Mouse (Mus musculus) heart, adult 2 months (tissue): ENCODE measurements at regions not wholly inside any gene's neighbourhood (a gene's known extent, or its start where the extent isn't known, plus 50 kb on each side); places are given as distances from the start of the nearest gene placed in this dataset.

ENCODE experiments used
- CTCF ChIP-seq: fragments of 200-600 bp; IDR thresholded peaks from 2 replicates; pipeline ENCODE4 v1.8.1; 2022; ENCODE audit warnings: antibody characterized with exemption, mild to moderate bottlenecking, moderate library complexity
- EP300 ChIP-seq: fragments of 200-500 bp; IDR thresholded peaks from 2 replicates; pipeline ENCODE4 v1.6.1; 2011; ENCODE audit warnings: low read depth, low read length, control low read depth; ENCODE audit not compliant: insufficient read depth
- POLR2A ChIP-seq: fragments of 200-500 bp; IDR thresholded peaks from 2 replicates; pipeline ENCODE4 v1.6.1; 2011; ENCODE audit warnings: mild to moderate bottlenecking, low read depth, low read length, control low read depth; ENCODE audit not compliant: insufficient read depth

GRCm38 (mm10) chr4:72383729-72384128 lies 183.0 kb upstream of the Tle1 start:
- TF ChIP-seq POLR2A: no peak
- TF ChIP-seq CTCF: no peak
- TF ChIP-seq EP300: no peak
